Mouse (Mus musculus): ENCODE measurements around the gene Oscp1. TPM values are rescaled to one million over a fixed set of nuclear protein-coding genes. Genes with fewer than 3 reads are reported as not detected.

Oscp1 gene
- total RNA-seq, 4 experiments from 2014 or later = 45.2 to 63.6 (median 50.8) TPM

- no peak for DNase-seq (ENCODE audit: low spot score in 2 of 2)
These were observed 51.4 kb downstream of the Oscp1 start for GRCm38 (mm10) chr4:126109613-126110373.

- DNase-seq (ENCODE audit: low spot score in 2 of 2) = peak; percentile 75 to 76
These were observed 52.2 kb downstream of the Oscp1 start for GRCm38 (mm10) chr4:126110374-126111152.

DNA sequence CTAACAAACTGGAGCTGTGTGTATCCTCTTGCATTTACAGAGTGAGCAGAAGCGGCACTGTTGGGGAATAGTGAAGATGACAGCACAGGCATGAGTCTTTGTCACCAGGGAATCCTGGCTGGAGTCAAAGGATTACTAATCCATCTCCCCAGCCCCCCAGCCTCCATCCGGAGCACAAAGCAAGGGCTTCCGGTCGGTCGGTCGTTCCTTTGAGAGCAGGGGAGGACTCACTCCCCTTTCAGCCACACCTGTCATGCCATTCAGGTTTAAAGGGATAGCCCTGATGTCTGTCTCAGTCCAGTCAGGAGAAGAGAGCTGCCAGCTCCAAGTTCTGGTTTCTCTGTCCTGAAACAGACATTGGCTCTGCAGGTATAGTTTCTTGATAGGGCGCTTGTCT, 52.8 kb downstream of the Oscp1 start:
- no peak for DNase-seq (ENCODE audit: low spot score in 2 of 2)

DNA sequence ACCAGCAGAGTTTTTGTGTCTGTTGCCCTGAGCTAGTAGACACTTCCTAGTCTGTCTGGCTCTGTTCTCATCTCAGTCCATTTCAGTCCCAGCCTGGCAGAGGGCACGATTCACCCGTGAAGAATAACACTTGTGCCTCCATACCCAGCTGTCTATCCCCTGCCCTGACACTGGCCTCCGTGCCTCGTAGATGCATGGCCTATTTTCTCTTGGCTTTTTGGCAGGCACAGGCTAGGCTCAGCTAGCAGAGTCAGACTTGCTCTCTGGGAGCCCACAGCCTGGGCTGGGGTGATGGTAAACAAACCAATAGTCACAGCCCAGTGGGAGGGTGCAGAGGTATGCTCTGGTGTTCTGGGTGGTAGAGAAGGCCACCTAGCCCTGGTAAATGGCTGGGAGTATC, 54.9 kb downstream of the Oscp1 start:
- DNase-seq (ENCODE audit: low spot score in 2 of 2) = no peak

GRCm38 (mm10) chr4:126113943-126114342, 55.6 kb downstream of the Oscp1 start:
- no peak for DNase-seq (ENCODE audit: low spot score in 2 of 2)

GRCm38 (mm10) chr4:126115411-126115810, 57.0 kb downstream of the Oscp1 start:
- no peak for DNase-seq (ENCODE audit: low spot score in 2 of 2)

DNA sequence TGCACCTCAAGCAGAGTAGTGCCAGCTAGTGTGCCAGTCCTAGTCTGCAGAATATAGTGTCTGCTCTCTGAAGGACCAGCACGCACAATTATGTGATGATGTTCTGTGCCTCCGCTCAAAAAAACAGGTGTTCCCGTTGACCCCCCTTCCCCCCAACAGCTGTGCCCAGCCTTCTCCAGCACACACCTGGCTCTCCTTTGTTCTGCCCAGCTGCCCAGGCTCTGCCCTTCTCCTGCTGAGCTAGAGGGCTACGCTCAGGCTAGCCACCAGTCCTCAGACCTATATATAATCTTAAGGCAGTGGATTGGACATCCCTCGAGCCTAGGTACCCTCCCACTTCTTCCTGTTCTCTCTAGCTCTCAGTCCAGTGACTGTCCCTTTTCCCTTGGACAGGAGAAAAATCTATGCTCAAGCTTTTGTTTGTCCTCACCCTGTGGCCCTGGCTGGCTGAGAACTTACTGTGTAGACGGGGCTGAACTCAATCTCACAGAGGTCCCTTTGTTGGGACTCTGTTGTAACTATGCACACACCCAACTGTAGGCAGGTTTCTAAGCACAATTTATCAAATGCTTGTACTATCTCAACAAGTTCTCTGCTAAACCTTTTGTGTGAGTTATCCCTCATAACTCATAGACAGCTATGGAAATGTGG, 57.6 kb downstream of the Oscp1 start:
- no peak for DNase-seq (ENCODE audit: low spot score in 2 of 2)

GRCm38 (mm10) chr4:126117116-126117515, 58.8 kb downstream of the Oscp1 start:
- no peak for DNase-seq (ENCODE audit: low spot score in 2 of 2)

DNA sequence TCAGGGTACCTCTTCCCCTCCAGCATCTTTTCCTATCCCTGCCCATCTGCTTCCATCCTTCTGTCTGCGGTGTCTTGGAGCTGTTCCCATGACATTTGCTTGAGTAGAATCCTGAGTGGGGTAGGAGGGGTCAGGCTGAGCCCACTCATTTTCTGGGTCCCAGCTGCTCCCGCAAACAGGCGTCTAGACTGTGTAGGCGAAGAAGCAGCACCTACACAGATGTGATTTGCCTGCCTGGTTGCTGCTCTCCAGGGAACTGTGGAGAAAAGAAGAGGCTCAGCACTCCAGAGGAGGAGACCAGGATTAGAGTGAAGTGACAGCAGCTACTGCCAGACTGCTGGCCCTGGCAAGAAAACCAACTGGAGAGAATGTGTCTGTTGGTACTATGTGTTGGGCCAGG, 60.3 kb downstream of the Oscp1 start:
- DNase-seq (ENCODE audit: low spot score in 2 of 2) = peak; percentile 76 to 85

GRCm38 (mm10) chr4:126119051-126119450, 60.7 kb downstream of the Oscp1 start:
- no peak for DNase-seq (ENCODE audit: low spot score in 2 of 2)

GRCm38 (mm10) chr4:126120052-126120451, 61.7 kb downstream of the Oscp1 start:
- no peak for DNase-seq (ENCODE audit: low spot score in 2 of 2)

- DNase-seq (ENCODE audit: low spot score in 2 of 2) = no peak
These were observed 62.1 kb downstream of the Oscp1 start for GRCm38 (mm10) chr4:126120506-126120905.

- DNase-seq (ENCODE audit: low spot score in 2 of 2) = no peak
These were observed 65.1 kb downstream of the Oscp1 start for GRCm38 (mm10) chr4:126123309-126124040.

DNA sequence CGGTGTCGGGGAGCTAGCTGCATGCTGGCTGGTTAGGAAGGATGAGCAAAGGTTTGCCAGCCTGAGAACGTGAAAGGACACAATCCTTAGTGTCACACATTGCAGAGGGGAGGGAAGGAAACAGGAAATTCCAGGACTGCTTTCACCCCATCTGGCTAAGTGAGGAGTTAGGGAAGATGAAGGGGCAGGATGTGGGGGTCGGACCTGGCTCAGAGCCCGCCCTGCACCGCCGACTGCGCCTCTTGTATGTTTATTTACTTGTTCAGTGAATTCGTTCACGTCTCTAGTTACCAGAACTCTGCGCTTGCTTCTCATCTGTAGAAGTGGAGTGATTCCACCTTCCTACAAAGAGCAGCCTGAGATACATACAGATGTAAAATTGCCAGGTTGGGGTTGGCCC, 72.1 kb downstream of the Oscp1 start:
- no peak for DNase-seq (ENCODE audit: low spot score in 2 of 2)

- peak; percentile 68 to 76 for DNase-seq (ENCODE audit: low spot score in 2 of 2)
These were observed 73.1 kb downstream of the Oscp1 start for GRCm38 (mm10) chr4:126131290-126132121.

GRCm38 (mm10) chr4:126132636-126133264, 74.4 kb downstream of the Oscp1 start:
- no peak for DNase-seq (ENCODE audit: low spot score in 2 of 2)

DNA sequence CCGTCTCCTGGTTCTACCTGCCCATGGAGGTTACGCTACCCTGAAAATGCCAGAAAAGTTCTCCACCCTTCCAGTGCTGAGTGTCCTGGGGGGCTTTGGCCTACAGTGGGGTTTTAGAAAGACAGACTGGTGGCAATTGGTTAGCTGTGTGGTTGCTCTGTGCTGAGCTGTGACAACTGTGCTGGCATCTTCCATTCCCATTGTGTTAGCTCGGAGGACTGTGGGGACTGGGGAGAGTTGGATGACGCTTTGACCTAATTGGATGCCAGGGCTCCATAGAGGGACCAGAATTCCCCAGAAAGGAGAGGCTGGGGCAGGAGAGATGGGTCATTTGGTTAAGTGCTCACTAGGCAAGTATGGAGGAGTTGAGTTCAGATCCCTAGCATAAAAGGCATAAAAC, 75.9 kb downstream of the Oscp1 start:
- DNase-seq (ENCODE audit: low spot score in 2 of 2) = no peak

DNA sequence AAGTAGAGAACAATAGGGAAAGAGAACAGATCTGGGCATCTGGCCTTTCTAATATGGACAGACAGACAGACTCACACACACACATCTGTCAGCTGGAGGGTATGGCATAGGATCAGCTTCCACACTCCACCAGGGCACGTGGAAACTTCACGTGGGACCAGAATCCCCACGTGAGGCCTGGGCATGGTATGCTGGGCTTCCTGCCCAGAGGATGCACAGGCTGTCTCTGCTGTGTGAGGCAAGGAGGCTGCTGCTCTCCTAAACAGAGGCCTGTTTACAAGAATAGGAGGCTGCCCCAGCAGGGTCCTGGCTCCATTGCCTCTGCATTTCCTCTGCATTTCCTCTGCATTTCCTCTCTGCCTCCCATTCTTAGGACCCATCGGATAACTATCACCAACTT, 76.3 kb downstream of the Oscp1 start:
- no peak for DNase-seq (ENCODE audit: low spot score in 2 of 2)

- no peak for DNase-seq (ENCODE audit: low spot score in 2 of 2)
These were observed 79.4 kb downstream of the Oscp1 start for GRCm38 (mm10) chr4:126137773-126138172.

GRCm38 (mm10) chr4:126141021-126141420, 82.7 kb downstream of the Oscp1 start:
- DNase-seq (ENCODE audit: low spot score in 2 of 2) = no peak

Measured in layer of hippocampus, adult 8-10 months (tissue).